Mouse (Mus musculus) spleen, embryonic (tissue): ENCODE measurements around the gene Cd300ld2.
"Not testable (repeated sequence)": the region's sequence is repeated elsewhere in the genome, so short reads cannot be mapped to it uniquely, and the experiment has no call there.

Experiments
- CTCF ChIA-PET: fragments of 350-600 bp; sonication (Branson Sonifier 250); formaldehyde crosslinking; loops from one replicate; lab custom pipeline; 2022; lab: Charles Lee

Cd300ld2 gene

GRCm38 (mm10) chr11:115016093-115016492 is at the start of gene Cd300ld2:
Gene Cd300ld2 (minus strand): TSS chr11:115016193.
- CTCF ChIA-PET, result not testable (repeated sequence)

GRCm38 (mm10) chr11:115062077-115062476 is 46.1 kb upstream of the Cd300ld2 start, which contains the start of gene Cd300e:
Gene Cd300e (minus strand): TSS chr11:115062177.
- CTCF ChIA-PET, result no interaction called here

GRCm38 (mm10) chr11:115059797-115060196 is 43.8 kb upstream of the Cd300ld2 start:
- CTCF ChIA-PET, result interaction anchor here (0.6 kb wide), 1 partner anchor 58 kb away, joined by 4 read pairs; the partner anchor contains the start of gene Cd300c2

- CTCF ChIA-PET, result no interaction called here
Measured at GRCm38 (mm10) chr11:115058701-115059100, 42.7 kb upstream of the Cd300ld2 start.

- CTCF ChIA-PET, result no interaction called here
Measured at GRCm38 (mm10) chr11:115054537-115054936, 38.5 kb upstream of the Cd300ld2 start.

GRCm38 (mm10) chr11:115052991-115053390 is 37.0 kb upstream of the Cd300ld2 start:
- CTCF ChIA-PET, result interaction anchor here (0.7 kb wide), 1 partner anchor 239 kb away, joined by 17 read pairs; no protein-coding TSS in a partner anchor

- CTCF ChIA-PET, result no interaction called here
Measured at GRCm38 (mm10) chr11:115052206-115052605, 36.2 kb upstream of the Cd300ld2 start.

- CTCF ChIA-PET, result interaction anchor here (0.6 to 0.7 kb wide), 4 partner anchors 16 to 346 kb away, joined by 4 to 11 read pairs (median 8); no protein-coding TSS in a partner anchor
Measured at GRCm38 (mm10) chr11:115049282-115049895, 33.4 kb upstream of the Cd300ld2 start.

- CTCF ChIA-PET, result no interaction called here
Measured at GRCm38 (mm10) chr11:115048259-115048658, 32.3 kb upstream of the Cd300ld2 start, which contains the start of gene Cd300ld3. Gene Cd300ld3 (minus strand): TSS chr11:115048409.

GRCm38 (mm10) chr11:115037669-115038068 is 21.7 kb upstream of the Cd300ld2 start, which contains the start of gene Cd300ld5:
Gene Cd300ld5 (minus strand): TSS chr11:115037769.
- CTCF ChIA-PET, result not testable (repeated sequence)

- CTCF ChIA-PET, result not testable (repeated sequence)
Measured at GRCm38 (mm10) chr11:115026912-115027311, 10.9 kb upstream of the Cd300ld2 start, which contains the start of gene Cd300ld4. Gene Cd300ld4 (minus strand): TSS chr11:115027012.

- CTCF ChIA-PET, result no interaction called here
Measured at GRCm38 (mm10) chr11:115004070-115004469, 11.9 kb downstream of the Cd300ld2 start.

GRCm38 (mm10) chr11:115001474-115002040 is 14.4 kb downstream of the Cd300ld2 start, which contains the start of gene Cd300c2:
Gene Cd300c2 (minus strand): TSS chr11:115001880.
- CTCF ChIA-PET, result interaction anchor here (0.7 kb wide), 1 partner anchor 59 kb away, joined by 4 read pairs; no protein-coding TSS in a partner anchor

GRCm38 (mm10) chr11:114989793-114990192 is 26.2 kb downstream of the Cd300ld2 start, which contains the start of gene Cd300ld:
Gene Cd300ld (minus strand): TSS chr11:114989922.
- CTCF ChIA-PET, result no interaction called here

- CTCF ChIA-PET, result no interaction called here
Measured at GRCm38 (mm10) chr11:114981866-114982265, 34.1 kb downstream of the Cd300ld2 start.

- CTCF ChIA-PET, result no interaction called here
Measured at GRCm38 (mm10) chr11:114972726-114973125, 43.3 kb downstream of the Cd300ld2 start.

GRCm38 (mm10) chr11:114968752-114969207 is 47.2 kb downstream of the Cd300ld2 start, which contains the start of gene Cd300c:
Gene Cd300c (minus strand): TSS chr11:114969157.
- CTCF ChIA-PET, result interaction anchor here (0.7 kb wide), 1 partner anchor 186 kb away, joined by 3 read pairs; no protein-coding TSS in a partner anchor

GRCm38 (mm10) chr11:114965182-114965828 is 50.7 kb downstream of the Cd300ld2 start:
- CTCF ChIA-PET, result no interaction called here

- CTCF ChIA-PET, result no interaction called here
Measured at GRCm38 (mm10) chr11:114960369-114960768, 55.6 kb downstream of the Cd300ld2 start.
